Mouse (Mus musculus): ENCODE measurements around the gene Pin1. TPM values are rescaled to one million over a fixed set of nuclear protein-coding genes. Genes with fewer than 3 reads are reported as not detected.

Pin1 gene
- polyA plus RNA-seq, 1 experiment from 2014 or later = 55.4 TPM

DNA sequence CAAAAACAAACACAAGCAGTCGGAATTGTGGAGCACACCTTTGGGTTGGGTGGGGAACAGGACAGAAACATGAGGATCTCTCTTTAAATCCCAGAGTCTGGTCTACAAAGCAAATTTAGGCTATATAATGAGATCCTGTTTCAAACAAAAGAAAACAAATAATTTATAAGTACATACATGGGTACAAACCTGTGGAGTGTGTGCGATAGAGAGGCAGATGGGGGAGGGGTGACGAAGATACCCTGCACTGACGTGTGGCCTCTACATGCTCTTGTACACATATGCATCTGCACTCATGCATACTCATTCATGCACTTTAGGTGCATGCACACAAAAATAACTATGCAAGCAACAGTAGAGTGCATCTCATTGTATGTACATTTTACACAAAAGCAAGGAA lies 12.4 kb upstream of the Pin1 start:
- Histone ChIP-seq H3K27ac (no peak overlapping the region), H3K9ac (no peak overlapping the region)
- 93% methylated on average over 4 of the region's 4 CpGs for WGBS

DNA sequence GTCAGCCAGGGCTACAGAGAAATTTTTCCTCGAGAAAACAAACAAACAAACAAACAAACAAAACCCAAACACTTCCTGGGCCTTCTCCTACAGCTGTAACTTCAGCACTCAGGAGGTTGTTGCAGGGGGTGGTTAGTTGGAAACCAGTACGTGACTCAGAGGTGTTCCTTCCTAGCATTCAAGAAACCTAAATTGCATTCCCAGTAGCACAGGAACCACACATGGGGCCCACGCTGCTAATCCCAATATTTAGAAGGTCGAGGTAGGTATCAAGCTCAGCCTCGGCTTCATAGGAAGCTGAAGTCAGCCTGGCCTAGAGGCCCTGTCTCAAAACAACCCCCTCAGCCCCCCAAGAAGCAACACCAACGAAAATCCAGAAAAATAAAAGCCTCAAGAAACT lies 10.4 kb upstream of the Pin1 start:
- Histone ChIP-seq H3K9me3 (replicated peaks) (no peaks in the 10 kb centered on the region), H3K4me3 (replicated peaks) (peak overlapping the region; percentile 69), H3K9ac (peak overlapping the region; percentile 94), H3K4me2 (peak overlapping the region; percentile 96), H3K36me3 (peaks cover 35% of the 10 kb centered on the region), H3K27ac (peak overlapping the region; percentile 98), H3K27me3 (no peaks in the 10 kb centered on the region), H3K4me1 (peaks cover 30% of the 10 kb centered on the region)
- WGBS = 15% methylated on average over 6 of the region's 6 CpGs
- no peak for ATAC-seq (replicated peaks; ENCODE audit: low FRiP score)

More for the DNA sequence above, 12.4 kb upstream of the Pin1 start:
- H3K36me3 ChIP-seq = peaks cover 29% of the 10 kb centered on the region
- ATAC-seq (replicated peaks; ENCODE audit: low FRiP score) = no peak
- H3K4me3 ChIP-seq (replicated peaks) = no peak overlapping the region
- no peak overlapping the region for H3K4me2 ChIP-seq
- peaks cover 19% of the 10 kb centered on the region for H3K4me1 ChIP-seq
- H3K27me3 ChIP-seq = no peaks in the 10 kb centered on the region
- H3K9me3 ChIP-seq (replicated peaks) = no peaks in the 10 kb centered on the region

DNA sequence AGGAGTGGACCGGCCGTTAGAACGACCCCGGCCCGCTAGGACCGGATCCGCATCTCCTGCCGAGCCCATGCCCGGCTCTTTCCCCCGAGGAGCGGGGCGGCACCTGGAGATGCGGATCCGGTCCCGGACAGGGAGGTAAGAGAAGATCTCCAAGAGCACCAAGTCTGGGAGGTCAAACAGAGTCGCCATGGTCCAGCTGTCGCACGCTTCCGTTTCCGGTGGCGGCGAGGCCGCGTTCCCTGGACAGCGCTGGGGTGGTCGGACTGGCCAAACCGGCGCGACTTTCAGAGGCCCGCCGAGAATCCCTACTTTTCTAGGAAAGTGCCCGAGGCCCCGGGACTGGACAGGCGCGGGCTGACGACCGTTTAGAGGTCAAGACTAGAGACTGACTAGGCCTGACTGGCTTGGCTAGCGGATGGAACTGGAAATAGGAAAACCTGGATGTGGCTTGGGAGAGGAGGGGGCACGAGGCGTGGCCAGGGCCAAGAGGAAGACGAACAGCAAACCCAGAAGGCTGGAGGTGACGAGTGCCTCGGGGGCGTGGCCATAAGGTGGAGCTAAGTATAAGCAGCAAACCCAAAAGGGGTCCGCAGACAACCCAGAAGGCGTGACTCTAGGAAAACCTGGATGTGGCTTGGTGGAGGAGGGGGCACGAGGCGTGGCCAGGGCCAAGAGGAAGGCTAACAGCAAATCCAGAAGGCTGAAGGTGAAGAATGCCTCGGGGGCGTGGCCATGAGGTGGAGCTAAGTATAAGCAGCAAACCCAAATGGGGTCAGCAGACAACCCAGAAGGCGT lies 9.6 kb upstream of the Pin1 start, which contains the start of gene Ubl5:
TSS of gene Ubl5 (plus strand) at position 778 of the 795 bp plus-strand sequence.
- peak; percentile 94 for ATAC-seq (replicated peaks; ENCODE audit: low FRiP score)
- Histone ChIP-seq H3K9me3 (replicated peaks) (no peaks in the 10 kb centered on the region), H3K27me3 (no peaks in the 10 kb centered on the region), H3K4me1 (peaks cover 30% of the 10 kb centered on the region), H3K27ac (peak within 1 kb of the TSS; percentile 98), H3K4me3 (replicated peaks) (peak within 1 kb of the TSS; percentile 69), H3K9ac (peak within 1 kb of the TSS; percentile 94), H3K36me3 (peaks cover 37% of the 10 kb centered on the region), H3K4me2 (peak within 1 kb of the TSS; percentile 96)
- WGBS = under 1% methylated on average over 51 of the region's 51 CpGs

DNA sequence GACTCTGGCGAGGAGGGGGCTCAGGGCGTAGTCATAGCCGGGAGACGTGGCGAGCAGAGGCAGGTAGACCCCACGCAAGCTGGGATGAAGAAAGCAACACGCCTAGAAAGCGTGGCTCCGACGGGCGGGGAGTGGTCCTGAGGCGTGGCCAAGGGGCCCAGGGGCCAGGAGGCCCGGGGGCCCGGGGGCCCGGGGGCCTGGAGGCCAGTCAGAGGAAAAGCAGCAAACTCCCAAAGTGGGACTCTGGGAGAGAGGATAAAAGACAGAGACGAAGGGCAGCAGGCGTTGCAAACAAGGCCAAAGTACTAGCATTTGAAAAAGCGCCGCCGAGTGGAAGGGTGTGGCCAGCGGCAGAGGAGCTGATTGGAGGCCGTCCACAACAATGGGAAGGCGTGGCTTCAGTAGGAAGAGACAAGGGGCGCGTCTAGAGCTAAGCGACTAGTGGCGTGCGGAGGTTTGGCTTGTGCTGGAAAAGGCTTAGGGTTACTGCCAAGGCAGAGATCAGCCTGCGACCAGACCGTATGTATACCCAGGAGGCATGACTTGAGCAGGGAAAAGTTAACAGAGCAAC lies 8.9 kb upstream of the Pin1 start:
- under 1% methylated on average over 23 of the region's 30 CpGs for WGBS
- peak overlapping the region; percentile 96 for H3K4me2 ChIP-seq
- H3K9me3 ChIP-seq (replicated peaks) = no peaks in the 10 kb centered on the region
- H3K9ac ChIP-seq = peak overlapping the region; percentile 94
- H3K36me3 ChIP-seq = peaks cover 38% of the 10 kb centered on the region
- no peaks in the 10 kb centered on the region for H3K27me3 ChIP-seq
- peak overlapping the region; percentile 69 for H3K4me3 ChIP-seq (replicated peaks)
- H3K4me1 ChIP-seq = peaks cover 30% of the 10 kb centered on the region
- peak overlapping the region; percentile 98 for H3K27ac ChIP-seq
- ATAC-seq (replicated peaks; ENCODE audit: low FRiP score) = peak; percentile 85

GRCm38 (mm10) chr9:20643781-20644180 lies 8.1 kb upstream of the Pin1 start:
- WGBS = 9% methylated on average over 13 of the region's 13 CpGs
- H3K9me3 ChIP-seq (replicated peaks) = no peaks in the 10 kb centered on the region
- ATAC-seq (replicated peaks; ENCODE audit: low FRiP score) = no peak
- H3K27ac ChIP-seq = peak overlapping the region; percentile 98
- H3K4me2 ChIP-seq = peak overlapping the region; percentile 96
- peaks cover 38% of the 10 kb centered on the region for H3K36me3 ChIP-seq
- H3K9ac ChIP-seq = peak overlapping the region; percentile 94
- peaks cover 30% of the 10 kb centered on the region for H3K4me1 ChIP-seq
- no peaks in the 10 kb centered on the region for H3K27me3 ChIP-seq
- H3K4me3 ChIP-seq (replicated peaks) = peak overlapping the region; percentile 69

DNA sequence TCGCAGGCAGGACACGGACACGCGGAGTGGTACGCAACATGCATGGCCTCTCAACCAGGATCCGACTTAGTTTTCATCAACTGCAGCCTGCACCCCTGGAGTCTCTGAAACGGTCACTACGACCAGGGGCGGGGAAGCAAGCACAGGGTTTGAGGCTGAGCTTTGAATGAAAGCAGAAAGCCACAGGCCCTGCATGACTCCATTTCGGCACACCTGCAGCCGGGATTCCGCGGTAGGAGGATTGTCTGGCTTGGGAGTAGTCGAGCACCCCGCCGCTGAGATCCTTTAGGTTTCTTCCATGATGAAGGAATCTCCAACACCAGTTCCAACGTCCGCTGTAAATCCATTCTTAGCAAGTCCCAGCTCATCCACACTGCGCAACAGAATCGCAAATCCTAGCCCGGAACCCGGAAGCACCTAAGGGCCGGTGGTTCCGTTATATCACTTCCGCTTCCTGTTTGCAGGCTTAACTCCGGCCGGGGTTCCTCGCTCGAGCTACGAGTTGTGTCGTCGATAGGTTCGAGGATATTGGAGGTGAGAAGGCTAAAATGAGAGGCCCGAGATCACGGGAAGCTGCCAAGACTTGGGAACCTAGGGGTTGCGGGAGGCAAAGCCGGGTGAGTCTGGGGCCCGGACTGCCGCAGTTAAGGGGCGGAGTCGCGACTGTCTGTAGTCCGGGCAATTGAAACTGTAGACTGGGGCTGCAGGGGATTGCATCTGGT lies 7.4 kb upstream of the Pin1 start, which contains the start of gene Fbxl12:
TSS of gene Fbxl12 (minus strand) at position 408 of the 722 bp plus-strand sequence.
- Histone ChIP-seq H3K27ac (peak within 1 kb of the TSS; percentile 98), H3K27me3 (no peaks in the 10 kb centered on the region), H3K36me3 (peaks cover 38% of the 10 kb centered on the region), H3K9ac (peak within 1 kb of the TSS; percentile 94), H3K4me1 (peaks cover 30% of the 10 kb centered on the region), H3K9me3 (replicated peaks) (no peaks in the 10 kb centered on the region), H3K4me2 (peak within 1 kb of the TSS; percentile 96), H3K4me3 (replicated peaks) (peak within 1 kb of the TSS; percentile 69)
- ATAC-seq (replicated peaks; ENCODE audit: low FRiP score) = no peak
- WGBS = under 1% methylated on average over 43 of the region's 43 CpGs

DNA sequence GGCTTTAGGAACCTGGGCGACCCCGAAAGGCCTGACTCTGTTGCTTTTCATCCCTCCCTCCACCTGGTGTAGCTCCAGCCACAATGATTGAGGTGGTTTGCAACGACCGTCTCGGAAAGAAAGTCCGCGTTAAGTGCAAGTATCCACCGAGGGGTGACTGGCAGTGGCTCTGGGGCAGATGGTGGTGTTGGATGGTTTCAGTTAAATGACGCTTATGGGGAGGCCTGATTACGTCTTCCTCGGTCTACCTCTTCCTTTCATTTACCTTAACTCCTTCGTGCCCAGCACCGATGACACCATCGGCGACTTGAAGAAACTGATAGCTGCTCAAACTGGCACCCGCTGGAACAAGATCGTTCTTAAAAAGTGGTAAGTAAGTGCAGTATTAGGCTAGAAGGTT lies 6.8 kb upstream of the Pin1 start:
- Histone ChIP-seq H3K4me3 (replicated peaks) (peak overlapping the region; percentile 69), H3K9ac (peak overlapping the region; percentile 94), H3K36me3 (peaks cover 36% of the 10 kb centered on the region), H3K4me2 (peak overlapping the region; percentile 96), H3K4me1 (peaks cover 30% of the 10 kb centered on the region), H3K27ac (peak overlapping the region; percentile 98), H3K9me3 (replicated peaks) (no peaks in the 10 kb centered on the region), H3K27me3 (no peaks in the 10 kb centered on the region)
- ATAC-seq (replicated peaks; ENCODE audit: low FRiP score) = no peak
- WGBS = 2% methylated on average over 17 of the region's 17 CpGs

GRCm38 (mm10) chr9:20652260-20652658 lies 364 bp downstream of the Pin1 start:
- H3K9me3 ChIP-seq (replicated peaks) = no peaks in the 10 kb centered on the region
- WGBS = under 1% methylated on average over 25 of the region's 25 CpGs
- H3K9ac ChIP-seq = peak overlapping the region; percentile 81
- H3K4me2 ChIP-seq = peak overlapping the region; percentile 76
- H3K4me1 ChIP-seq = peaks cover 38% of the 10 kb centered on the region
- no peak overlapping the region for H3K27ac ChIP-seq
- peaks cover 63% of the 10 kb centered on the region for H3K36me3 ChIP-seq
- no peak; the same call in 1 of the 2 replicates for ATAC-seq (replicated peaks; ENCODE audit: low FRiP score)
- H3K4me3 ChIP-seq (replicated peaks) = peak overlapping the region; percentile 82
- no peaks in the 10 kb centered on the region for H3K27me3 ChIP-seq

DNA sequence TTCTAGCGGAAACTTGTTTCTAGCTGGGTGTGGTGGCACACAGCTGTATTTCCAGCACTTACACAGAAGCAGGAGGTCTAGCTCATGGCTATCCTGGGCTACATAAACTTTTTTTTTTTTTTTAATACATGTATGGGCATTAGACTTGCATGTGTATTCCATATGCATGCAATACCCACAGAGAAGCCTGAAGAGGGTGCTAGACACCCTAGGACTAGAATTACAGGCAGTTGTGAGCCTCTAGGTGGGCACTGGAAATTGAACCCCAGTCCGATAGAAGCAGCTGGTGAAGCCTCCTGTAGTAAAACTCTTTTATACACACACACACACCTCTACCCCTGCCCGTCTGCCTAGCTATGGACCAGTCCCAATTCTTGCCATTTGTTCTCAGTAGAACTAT lies 2.0 kb downstream of the Pin1 start:
- no peaks in the 10 kb centered on the region for H3K9me3 ChIP-seq (replicated peaks)
- peak overlapping the region; percentile 76; the same call in 1 of the 2 replicates for H3K4me2 ChIP-seq
- no peak for ATAC-seq (replicated peaks; ENCODE audit: low FRiP score)
- H3K27me3 ChIP-seq = no peaks in the 10 kb centered on the region
- peaks cover 63% of the 10 kb centered on the region for H3K36me3 ChIP-seq
- WGBS = 84% methylated on average over 3 of the region's 3 CpGs
- H3K4me1 ChIP-seq = peaks cover 38% of the 10 kb centered on the region
- no peak overlapping the region for H3K27ac ChIP-seq
- no peak overlapping the region for H3K9ac ChIP-seq
- peak overlapping the region; percentile 82; the same call in 1 of the 2 replicates for H3K4me3 ChIP-seq (replicated peaks)

- no peaks in the 10 kb centered on the region for H3K9me3 ChIP-seq (replicated peaks)
- H3K36me3 ChIP-seq = peaks cover 93% of the 10 kb centered on the region
- H3K4me3 ChIP-seq (replicated peaks) = no peak overlapping the region
- no peak overlapping the region for H3K27ac ChIP-seq
- H3K27me3 ChIP-seq = no peaks in the 10 kb centered on the region
- H3K4me2 ChIP-seq = no peak overlapping the region
- no peak overlapping the region for H3K9ac ChIP-seq
- peaks cover 33% of the 10 kb centered on the region for H3K4me1 ChIP-seq
- WGBS = 79% methylated on average over 3 of the region's 3 CpGs
- ATAC-seq (replicated peaks; ENCODE audit: low FRiP score) = no peak
These were observed 5.7 kb downstream of the Pin1 start for GRCm38 (mm10) chr9:20657546-20657945.

DNA sequence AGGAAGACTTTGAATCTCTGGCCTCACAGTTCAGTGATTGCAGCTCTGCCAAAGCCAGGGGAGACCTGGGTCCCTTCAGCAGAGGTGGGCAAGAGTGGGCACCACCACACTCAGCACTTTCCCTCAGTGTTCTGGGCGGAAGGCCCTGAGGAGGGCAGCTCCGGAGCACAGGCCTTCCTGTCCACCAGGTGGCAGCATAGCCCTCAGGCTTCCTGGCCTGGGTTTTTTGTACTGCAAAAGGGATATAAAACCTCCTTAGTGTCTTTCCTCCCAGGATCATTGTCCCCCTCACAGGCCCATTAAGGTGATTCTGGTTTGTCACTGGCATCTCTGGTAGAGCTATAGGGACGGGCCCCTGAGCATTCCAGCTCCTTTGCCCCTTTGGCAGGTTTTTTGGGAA lies 10.4 kb downstream of the Pin1 start:
- Histone ChIP-seq H3K9me3 (replicated peaks) (no peaks in the 10 kb centered on the region), H3K27ac (no peak overlapping the region), H3K4me2 (no peak overlapping the region), H3K4me1 (peaks cover 40% of the 10 kb centered on the region), H3K9ac (no peak overlapping the region), H3K27me3 (no peaks in the 10 kb centered on the region), H3K36me3 (peaks cover 80% of the 10 kb centered on the region), H3K4me3 (replicated peaks) (no peak overlapping the region)
- no peak for ATAC-seq (replicated peaks; ENCODE audit: low FRiP score)
- 40% methylated on average over 3 of the region's 3 CpGs for WGBS

DNA sequence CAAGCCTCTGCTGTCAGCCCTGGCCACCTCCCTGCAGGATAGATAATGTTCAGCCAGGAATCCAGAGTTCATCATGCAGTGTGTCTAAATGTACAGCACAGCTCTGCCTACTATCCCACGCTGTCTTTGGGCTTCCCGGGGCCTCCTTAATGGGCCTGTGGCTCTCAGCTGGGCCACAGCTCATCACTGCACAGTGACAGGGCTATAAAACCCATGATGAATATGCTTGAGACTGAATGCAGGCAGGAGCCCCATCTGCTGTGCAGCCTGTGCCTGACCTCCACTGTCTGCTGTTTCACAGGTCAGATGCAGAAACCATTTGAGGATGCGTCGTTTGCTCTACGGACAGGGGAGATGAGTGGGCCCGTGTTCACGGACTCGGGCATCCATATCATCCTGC lies 11.0 kb downstream of the Pin1 start:
- no peak overlapping the region for H3K4me2 ChIP-seq
- peaks cover 40% of the 10 kb centered on the region for H3K4me1 ChIP-seq
- H3K4me3 ChIP-seq (replicated peaks) = no peak overlapping the region
- ATAC-seq (replicated peaks; ENCODE audit: low FRiP score) = peak; percentile 26; the same call in 1 of the 2 replicates
- peaks cover 74% of the 10 kb centered on the region for H3K36me3 ChIP-seq
- 29% methylated on average over 8 of the region's 8 CpGs for WGBS
- no peaks in the 10 kb centered on the region for H3K9me3 ChIP-seq (replicated peaks)
- H3K9ac ChIP-seq = no peak overlapping the region
- H3K27me3 ChIP-seq = no peaks in the 10 kb centered on the region
- H3K27ac ChIP-seq = no peak overlapping the region
